Mouse (Mus musculus) lung, embryonic 14.5 days (tissue): ENCODE results near the gene Il10rb. TPM values are rescaled to one million over a fixed set of nuclear protein-coding genes. Genes with fewer than 3 reads are reported as not detected.

ENCODE experiments used
- ATAC-seq: fragments of 200-750 bp; cut with Nextera tagmentation; 2 replicates; pipeline ENCODE4 v1.8.0; 2017; ENCODE audit warnings: mild to moderate bottlenecking, moderate TSS enrichment, moderate library complexity; ENCODE audit not compliant: insufficient read depth
- DNase-seq: peaks from one replicate; pipeline ENCODE4 v3.0.0-alpha.2; 2015
- H3K27ac ChIP-seq: fragments of 300-500 bp; sonication (generic); 2 replicates; pipeline ENCODE4 v1.5.1; 2014; ENCODE audit warnings: low read depth, mild to moderate bottlenecking, moderate library complexity
- H3K27me3 ChIP-seq: fragments of 300-500 bp; sonication (generic); 2 replicates; pipeline ENCODE4 v1.6.1; 2014; ENCODE audit warnings: low read length, control low read depth; ENCODE audit not compliant: insufficient read depth
- H3K36me3 ChIP-seq: fragments of 300-500 bp; sonication (generic); 2 replicates; pipeline ENCODE4 v1.6.1; 2014; ENCODE audit warnings: control low read depth; ENCODE audit not compliant: insufficient read depth
- H3K4me1 ChIP-seq: fragments of 300-500 bp; sonication (generic); 2 replicates; pipeline ENCODE4 v1.6.1; 2014; ENCODE audit warnings: antibody characterized with exemption, control low read depth; ENCODE audit not compliant: insufficient read depth
- H3K4me2 ChIP-seq: fragments of 300-500 bp; sonication (generic); 2 replicates; pipeline ENCODE4 v1.6.1; 2014; ENCODE audit warnings: mild to moderate bottlenecking
- H3K4me3 ChIP-seq: fragments of 300-500 bp; sonication (generic); 2 replicates; pipeline ENCODE4 v1.5.1; 2014; ENCODE audit warnings: low read depth, low read length
- H3K9ac ChIP-seq: fragments of 300-500 bp; sonication (generic); 2 replicates; pipeline ENCODE4 v1.6.1; 2014
- H3K9me3 ChIP-seq: fragments of 300-500 bp; sonication (generic); 2 replicates; pipeline ENCODE4 v1.6.1; 2016; ENCODE audit warnings: low read depth, low read length, control low read depth
- CTCF ChIP-seq: IDR thresholded peaks from 2 replicates; pipeline ENCODE4 v1.5.1; 2016; ENCODE audit warnings: antibody characterized with exemption, low read depth
- WGBS: fragments of 180-500 bp; shearing (Covaris S2); extraction: QIAGEN DNeasy Blood & Tissue Kit; methylation state at CpG from one replicate; pipeline ENCODE4 v1.1.7; 2014; 5-methylcytosine and 5-hydroxymethylcytosine counted together
- polyA plus RNA-seq: library from polyadenylated mRNA; unstranded; fragments of >200 nt; fragmentation: Nextera tagmentation; extraction: Ambion mirVana; gene quantifications from 2 replicates; pipeline ENCODE4 v1.2.1, GENCODE M21; 2014

Gene Il10rb
- polyA plus RNA-seq, 1 experiment from 2014 or later, result 32.8 TPM

DNA sequence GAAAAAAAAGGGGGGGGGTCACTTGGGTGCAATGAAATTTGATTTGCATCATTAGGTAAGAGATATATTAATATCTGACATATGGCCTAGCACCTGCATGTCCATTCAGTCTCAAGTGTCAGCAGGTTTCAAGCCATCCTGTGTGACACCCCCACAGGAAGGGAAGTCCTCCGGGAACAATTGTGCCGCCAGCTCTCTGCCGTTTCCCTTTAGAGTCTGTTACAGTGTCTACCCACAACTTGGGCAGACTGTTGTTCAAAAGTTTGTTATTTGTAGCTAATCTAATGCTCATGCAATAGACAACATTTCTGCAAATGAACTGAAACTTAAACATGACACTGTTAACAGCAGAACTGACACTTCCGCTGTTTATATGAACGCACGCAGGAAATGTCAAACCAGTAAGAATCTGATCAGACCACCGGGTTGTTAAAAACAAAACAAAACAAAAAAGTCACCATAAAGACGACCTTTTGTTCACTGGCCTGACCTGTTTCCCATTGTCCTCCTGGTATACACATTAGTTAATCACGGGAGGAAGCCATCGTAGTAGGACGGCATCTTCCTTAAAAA, 55.2 kb downstream of the Il10rb start:
- no peaks in the 10 kb centered on the region for H3K36me3 ChIP-seq
- no peaks in the 10 kb centered on the region for H3K9me3 ChIP-seq
- 52% methylated on average over 11 of the region's 11 CpGs for WGBS
- no peak overlapping the region for H3K4me2 ChIP-seq
- no peaks in the 10 kb centered on the region; the same call in 1 of the 2 replicates for H3K4me1 ChIP-seq
- DNase-seq (peak; percentile 53), ATAC-seq (no peak)
- no peaks in the 10 kb centered on the region for H3K27me3 ChIP-seq
- no peak overlapping the region for H3K4me3 ChIP-seq
- no peak overlapping the region; the same call in 1 of the 2 replicates for H3K27ac ChIP-seq
- H3K9ac ChIP-seq, result no peak overlapping the region
- TF ChIP-seq CTCF, result no peak

DNA sequence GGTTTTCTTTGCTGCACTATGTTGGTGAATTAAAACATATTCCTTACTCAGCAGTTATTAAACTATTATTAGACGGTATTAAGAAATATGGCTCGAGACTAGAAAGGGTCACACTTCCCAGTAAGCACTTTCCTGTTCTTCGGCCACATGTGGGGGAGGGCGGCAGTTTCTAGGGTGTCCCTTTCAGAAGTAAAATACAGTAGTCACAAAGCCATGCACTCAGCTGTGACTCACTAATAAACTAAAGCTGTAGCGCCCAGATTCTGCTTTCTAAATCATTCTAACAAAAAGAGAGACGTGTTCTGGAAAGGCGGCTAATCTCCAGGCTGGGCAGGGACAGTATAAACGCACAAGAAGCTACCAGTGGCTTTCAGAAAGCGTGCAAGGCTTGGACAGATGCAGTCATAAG, 55.8 kb downstream of the Il10rb start:
- ATAC-seq (no peak), DNase-seq (no peak)
- no peak for TF ChIP-seq CTCF
- H3K4me3 ChIP-seq, result no peak overlapping the region
- H3K27me3 ChIP-seq, result no peaks in the 10 kb centered on the region
- no peak overlapping the region for H3K4me2 ChIP-seq
- H3K9me3 ChIP-seq, result no peaks in the 10 kb centered on the region
- H3K27ac ChIP-seq, result 0 out of 2 replicates have a peak overlapping the region, but pooled peaks have one; percentile 12
- H3K4me1 ChIP-seq, result no peaks in the 10 kb centered on the region; the same call in 1 of the 2 replicates
- 47% methylated on average over 9 of the region's 9 CpGs for WGBS
- no peaks in the 10 kb centered on the region for H3K36me3 ChIP-seq
- H3K9ac ChIP-seq, result no peak overlapping the region

DNA sequence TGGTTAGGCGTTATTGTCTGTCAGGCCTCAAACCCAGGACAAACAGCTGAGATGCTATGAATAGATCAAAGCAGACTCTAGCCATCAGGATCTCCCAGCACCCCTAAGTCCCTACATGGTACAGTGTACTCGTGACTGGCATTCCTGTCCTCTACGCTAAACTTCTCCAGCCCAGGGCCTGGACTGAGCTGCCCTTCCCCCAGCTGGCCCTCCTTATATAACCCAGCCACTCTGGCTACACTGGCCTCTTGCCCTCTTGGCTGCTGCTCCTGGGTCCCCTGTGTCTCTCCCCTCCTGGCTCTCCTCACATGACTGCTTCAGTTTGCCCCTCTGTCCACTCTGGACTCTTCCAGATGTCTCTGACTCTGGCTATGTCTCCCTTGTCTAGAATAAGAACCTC, 56.7 kb downstream of the Il10rb start:
- Histone ChIP-seq H3K4me1 (no peaks in the 10 kb centered on the region; the same call in 1 of the 2 replicates), H3K36me3 (no peaks in the 10 kb centered on the region), H3K9me3 (no peaks in the 10 kb centered on the region), H3K9ac (no peak overlapping the region), H3K27ac (no peak overlapping the region), H3K4me2 (no peak overlapping the region), H3K4me3 (no peak overlapping the region), H3K27me3 (no peaks in the 10 kb centered on the region)
- ATAC-seq (no peak), DNase-seq (no peak)
- 64% methylated on average over 3 of the region's 3 CpGs for WGBS
- no peak for TF ChIP-seq CTCF

DNA sequence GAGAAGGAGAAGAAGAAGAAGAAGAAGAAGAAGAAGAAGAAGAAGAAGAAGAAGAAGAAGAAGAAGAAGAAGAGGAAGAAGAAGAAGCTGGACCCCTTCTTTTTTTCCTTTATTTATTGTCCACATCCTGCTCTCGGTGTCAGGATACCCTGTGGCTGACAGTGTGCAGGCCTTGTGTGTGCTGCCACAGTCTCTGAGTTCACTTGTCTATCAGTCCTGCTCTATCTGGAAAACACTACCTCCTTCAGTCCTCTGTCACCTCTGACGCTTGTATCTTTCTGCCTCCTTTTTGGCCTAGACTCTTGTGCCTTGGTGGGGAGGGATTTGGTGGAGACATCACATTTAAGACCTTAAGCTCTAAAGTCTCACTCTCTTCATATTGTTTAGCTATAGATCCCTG, 57.4 kb downstream of the Il10rb start:
- Histone ChIP-seq H3K27me3 (no peaks in the 10 kb centered on the region), H3K36me3 (no peaks in the 10 kb centered on the region), H3K9ac (no peak overlapping the region), H3K27ac (no peak overlapping the region), H3K4me3 (no peak overlapping the region), H3K4me1 (no peaks in the 10 kb centered on the region; the same call in 1 of the 2 replicates), H3K4me2 (no peak overlapping the region), H3K9me3 (no peaks in the 10 kb centered on the region)
- TF ChIP-seq CTCF, result no peak
- 72% methylated on average over 2 of the region's 2 CpGs for WGBS
- no peak for ATAC-seq
- DNase-seq, result no peak

DNA sequence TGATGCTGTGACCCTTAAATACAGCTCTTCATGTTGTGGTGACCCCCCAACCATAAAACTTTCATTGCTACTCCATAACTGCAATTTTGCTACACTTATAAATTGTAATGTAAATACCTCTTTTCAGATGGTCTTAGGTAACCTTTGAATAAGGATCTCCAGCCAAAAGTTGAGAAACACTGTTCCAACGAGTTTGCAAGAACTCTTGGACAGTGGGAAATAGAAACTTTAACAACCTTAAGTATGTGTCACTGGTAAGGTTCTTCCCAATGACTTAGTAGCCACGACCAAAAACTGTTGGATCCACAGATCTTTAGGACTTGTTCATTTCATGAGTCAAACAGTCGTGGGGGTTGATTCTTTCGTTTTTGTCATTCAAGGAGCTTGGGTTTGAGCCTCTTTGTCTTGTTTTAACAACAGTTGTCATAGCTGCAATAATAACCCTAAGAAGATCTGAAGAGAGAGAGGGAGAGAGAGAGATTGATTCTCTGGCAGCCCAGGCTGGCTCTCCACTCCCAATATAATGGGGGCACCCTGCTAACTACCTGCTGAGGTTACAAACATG, 58.0 kb downstream of the Il10rb start:
- Histone ChIP-seq H3K4me3 (peak overlapping the region; percentile 55), H3K9ac (peak overlapping the region; percentile 46; the same call in 1 of the 2 replicates), H3K4me2 (peak overlapping the region; percentile 86), H3K4me1 (no peaks in the 10 kb centered on the region; the same call in 1 of the 2 replicates), H3K9me3 (no peaks in the 10 kb centered on the region), H3K27me3 (no peaks in the 10 kb centered on the region), H3K36me3 (no peaks in the 10 kb centered on the region), H3K27ac (peak overlapping the region; percentile 77; the same call in 1 of the 2 replicates)
- TF ChIP-seq CTCF, result no peak
- WGBS, result 77% methylated on average over 4 of the region's 4 CpGs
- no peak for DNase-seq
- no peak for ATAC-seq

DNA sequence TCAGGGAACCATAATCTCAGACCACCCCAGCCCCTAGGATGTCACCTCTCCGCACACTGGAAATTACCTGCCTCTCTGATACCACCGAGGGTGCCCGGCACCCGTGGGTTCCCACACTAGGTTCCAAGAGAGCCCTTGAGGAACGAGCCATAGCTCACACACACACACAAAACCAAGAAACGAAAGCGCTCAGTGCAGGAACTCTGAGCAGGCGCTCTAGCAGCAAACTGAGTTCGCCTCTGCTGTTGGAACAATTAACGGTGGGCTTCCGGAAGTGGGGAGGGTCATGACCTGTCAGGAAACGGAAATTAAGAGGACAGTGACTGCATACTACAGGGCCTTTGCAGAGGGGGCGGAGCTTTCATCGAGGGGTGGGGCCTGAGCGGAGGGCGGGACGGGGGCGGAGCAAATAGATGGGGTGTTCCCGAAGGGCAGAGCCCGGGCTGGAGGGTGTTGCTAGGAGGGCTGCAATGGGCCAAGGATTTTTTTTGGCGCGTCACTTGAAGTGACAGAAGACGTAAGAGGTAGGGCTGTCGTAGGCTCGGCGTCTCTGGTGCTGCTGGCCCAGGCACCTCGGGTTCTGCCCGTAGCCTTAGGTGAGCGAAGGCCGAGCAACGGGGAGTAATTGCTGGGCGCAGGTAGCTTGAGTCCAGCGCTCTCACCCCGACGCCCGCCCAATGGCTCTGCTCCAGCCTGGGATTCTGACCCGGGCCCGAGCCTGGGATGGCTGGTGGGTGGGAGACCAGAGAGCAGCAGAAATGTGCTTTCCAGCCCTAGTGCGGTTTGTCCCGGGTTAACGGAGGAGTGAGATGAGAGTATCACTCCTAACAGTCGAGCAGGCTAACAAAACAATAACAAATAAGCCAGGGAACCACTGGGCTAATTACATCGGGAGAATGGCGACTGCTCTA, 58.9 kb downstream of the Il10rb start:
- peak overlapping the region; percentile 77 for H3K27ac ChIP-seq
- DNase-seq, result peak; percentile 92
- no peaks in the 10 kb centered on the region; the same call in 1 of the 2 replicates for H3K4me1 ChIP-seq
- WGBS, result 2% methylated on average over 44 of the region's 44 CpGs
- peak overlapping the region; percentile 86 for H3K4me2 ChIP-seq
- peak; percentile 98 for ATAC-seq
- peak overlapping the region; percentile 60 for H3K9ac ChIP-seq
- H3K36me3 ChIP-seq, result no peaks in the 10 kb centered on the region
- peak overlapping the region; percentile 55 for H3K4me3 ChIP-seq
- no peak for TF ChIP-seq CTCF
- H3K9me3 ChIP-seq, result no peaks in the 10 kb centered on the region
- H3K27me3 ChIP-seq, result no peaks in the 10 kb centered on the region
